ENCODE assay signal across 8 mouse cellular contexts in genomic region chr19:59074841-59075471, GRCm38 (mm10). TPM values are rescaled to one million over a fixed set of nuclear protein-coding genes. Genes with fewer than 3 reads are reported as not detected.
A peak's percentile ranks its signal among the peaks of the same experiment; 100 is the strongest.
DNase-seq lines count a peak whose midpoint lies in the region; ATAC-seq and TF ChIP-seq lines count a peak whose summit lies in the region.

No protein-coding gene starts in this region.

- peak overlapping the region; percentile 37; the same call in 1 of the 2 replicates for H3K9ac ChIP-seq in heart, postnatal 0 days (replicated peaks; ENCODE audit: low read depth, low read length)
- H3K9ac ChIP-seq in limb, embryonic 11.5 days (ENCODE audit: low read length) = no peak overlapping the region
- peak overlapping the region; percentile 39 for H3K9ac ChIP-seq in midbrain, embryonic 12.5 days (replicated peaks)

- H3K4me2 ChIP-seq in heart, postnatal 0 days (ENCODE audit: low read depth, low read length) = peak overlapping the region; percentile 98
- H3K4me2 ChIP-seq in limb, embryonic 11.5 days (ENCODE audit: low read depth, severe bottlenecking) = peak overlapping the region; percentile 95
- peak overlapping the region; percentile 99 for H3K4me2 ChIP-seq in midbrain, embryonic 12.5 days (replicated peaks)

- TF ChIP-seq EP300 in heart, postnatal 0 days (IDR thresholded peaks at IDR 0.05; ENCODE audit: low read depth) = no peak

- H3K27ac ChIP-seq in heart, postnatal 0 days (ENCODE audit: low read depth) = no peak overlapping the region
- no peak overlapping the region for H3K27ac ChIP-seq in limb, embryonic 11.5 days (replicated peaks; ENCODE audit: low read depth, low read length)
- H3K27ac ChIP-seq in midbrain, embryonic 12.5 days (replicated peaks) = no peak overlapping the region

- no peaks in the 10 kb centered on the region for H3K9me3 ChIP-seq in heart, postnatal 0 days (replicated peaks; ENCODE audit: control insufficient read depth, low read length)
- H3K9me3 ChIP-seq in limb, embryonic 11.5 days (ENCODE audit: control insufficient read depth, low read length) = no peaks in the 10 kb centered on the region
- no peaks in the 10 kb centered on the region for H3K9me3 ChIP-seq in midbrain, embryonic 12.5 days

- WGBS in heart, postnatal 0 days = 7% methylated on average over 46 of the region's 46 CpGs
- WGBS in limb, embryonic 11.5 days = 3% methylated on average over 46 of the region's 46 CpGs
- 3% methylated on average over 46 of the region's 46 CpGs for WGBS in midbrain, embryonic 12.5 days

- peak; percentile 42 for DNase-seq in adrenal gland, adult 2 months
- DNase-seq in adrenal gland, adult 8-10 months = no peak
- peak; percentile 8 for DNase-seq in thymus, postnatal 4 days
- no peak for DNase-seq in thymus, adult 18-20 months
- no peak for DNase-seq in heart, postnatal 0 days (ENCODE audit: low spot score)
- DNase-seq in limb, embryonic 11.5 days (ENCODE audit: low spot score) = peak; percentile 35
- no peak for DNase-seq in adipocyte (ENCODE audit: low spot score)

- ATAC-seq in heart, postnatal 0 days (ENCODE audit: insufficient read depth, low read depth) = no peak
- ATAC-seq in limb, embryonic 11.5 days (ENCODE audit: insufficient number of reproducible peaks, low FRiP score, low TSS enrichment, low read depth) = no peak
- peak; percentile 19; the same call in 1 of the 2 replicates for ATAC-seq in midbrain, embryonic 12.5 days (ENCODE audit: low FRiP score, low read depth)

- no peaks in the 10 kb centered on the region for H3K36me3 ChIP-seq in heart, postnatal 0 days (replicated peaks; ENCODE audit: control insufficient read depth, insufficient read depth, low read length)
- no peaks in the 10 kb centered on the region for H3K36me3 ChIP-seq in limb, embryonic 11.5 days (ENCODE audit: control insufficient read depth, insufficient read depth, low read length)
- H3K36me3 ChIP-seq in midbrain, embryonic 12.5 days = no peaks in the 10 kb centered on the region

- H3K4me3 ChIP-seq in heart, postnatal 0 days (ENCODE audit: low read depth, low read length) = peak overlapping the region; percentile 62
- H3K4me3 ChIP-seq in limb, embryonic 11.5 days (ENCODE audit: low read depth, low read length) = peak overlapping the region; percentile 49
- H3K4me3 ChIP-seq in midbrain, embryonic 12.5 days = peak overlapping the region; percentile 72

- H3K27me3 ChIP-seq in heart, postnatal 0 days (ENCODE audit: control insufficient read depth, insufficient read depth, low read length) = peaks cover 38% of the 10 kb centered on the region
- H3K27me3 ChIP-seq in limb, embryonic 11.5 days (ENCODE audit: control insufficient read depth, insufficient read depth, low read length) = peaks cover 36% of the 10 kb centered on the region
- peaks cover 48% of the 10 kb centered on the region for H3K27me3 ChIP-seq in midbrain, embryonic 12.5 days

- H3K4me1 ChIP-seq in heart, postnatal 0 days (ENCODE audit: control insufficient read depth, insufficient read depth) = peaks cover 6% of the 10 kb centered on the region; the same call in 1 of the 2 replicates
- H3K4me1 ChIP-seq in limb, embryonic 11.5 days (ENCODE audit: control insufficient read depth, insufficient read depth, low read length) = 0 out of 2 replicates have a peak, but pooled peaks cover 3% of the 10 kb centered on the region
- H3K4me1 ChIP-seq in midbrain, embryonic 12.5 days = peaks cover 11% of the 10 kb centered on the region

- no peak for TF ChIP-seq CTCF in heart, postnatal 0 days (IDR thresholded peaks at IDR 0.05; ENCODE audit: low read depth)

RNA-seq across cellular contexts. Expression of gene Shtn1, which starts 0.9 kb away (rescaled TPM):
- total RNA-seq in adrenal gland, adult 2 months (2021) = 10 to 100 TPM; 19.8 to 20.5 TPM
- polyA plus RNA-seq in adrenal gland, adult 2 months (2012; rRNA removed) = 1.9 and 2.5 TPM in 2 replicates
- total RNA-seq in adrenal gland, adult 8-10 months (2022) = 10 to 100 TPM; 18.8 to 31.5 (median 25.7) TPM
- total RNA-seq in heart, postnatal 0 days (2014; rRNA removed; ENCODE audit: low replicate concordance) = 0.95 and 1.1 TPM in 2 replicates
- polyA plus RNA-seq in heart, postnatal 0 days (2015; fragmentation: Nextera tagmentation; extraction: Ambion mirVana) = 0.45 TPM in 2 replicates
- 0.71 and 0.82 TPM in 2 replicates for polyA plus RNA-seq in limb, embryonic 11.5 days (2014; fragmentation: Nextera tagmentation; extraction: Ambion mirVana)
- 3.7 and 4.5 TPM in 2 replicates for polyA plus RNA-seq in midbrain, embryonic 12.5 days (2016; fragmentation: Nextera tagmentation; extraction: Ambion mirVana)

Comparison
In these comparisons a context has a peak if more than half of its experiments do, and no peak if none do; other contexts are left out.
1. DNase-seq: peak in adrenal gland, adult 2 months (single experiment), thymus, postnatal 4 days (single experiment) and limb, embryonic 11.5 days (single experiment); none in adrenal gland, adult 8-10 months (single experiment), thymus, adult 18-20 months (0 of 2), heart, postnatal 0 days (single experiment) and adipocyte (single experiment).
2. Peak in every context shown above with its lines, with median percentiles within 50 percentile points of each other: H3K4me2 ChIP-seq and H3K4me3 ChIP-seq.